Comparison of ENCODE assay signal across 9 mouse cellular contexts in genomic region chr4:59360704-59361103, GRCm38 (mm10).
DNase-seq lines count a peak whose midpoint lies in the region; ATAC-seq and TF ChIP-seq lines count a peak whose summit lies in the region.
"Had no signal": no experiment of that assay in that cellular context is flagged by ENCODE, and none has a peak within 500 bp of the region (broad histone marks: within the 10 kb centered on the region; RNA-seq: fewer than 3 reads in every experiment).

No protein-coding gene starts in this region.

- ATAC-seq in common myeloid progenitor, adult 5-6 weeks (replicated peaks; ENCODE audit: low read depth, poor library complexity, severe bottlenecking) = peak; percentile 82
- peak; percentile 73 for ATAC-seq in granulocyte monocyte progenitor cell, adult 5-6 weeks (replicated peaks; ENCODE audit: poor library complexity, severe bottlenecking)
- ATAC-seq in liver, embryonic 14.5 days (ENCODE audit: insufficient read depth) = no peak
- ATAC-seq in neural tube, embryonic 13.5 days (ENCODE audit: low read depth) = no peak

- DNase-seq in 3134 (ENCODE audit: extremely low read depth, insufficient read length, low spot score) (peak; percentile 53), ZHBTc4 (ENCODE audit: low read depth, low spot score) (peak; percentile 78)
- DNase-seq in kidney, postnatal 10 days = peak; percentile 92
- peak; percentile 39 to 50 (median 44) for DNase-seq in liver, embryonic 14.5 days (ENCODE audit: low read depth in 3 of 3, low spot score in 3 of 3)

- H3K4me3 ChIP-seq in liver, embryonic 14.5 days (ENCODE audit: insufficient read depth in 1 of 2, low read depth in 2 of 2, low read length in 2 of 2) = no peak overlapping the region
- no peak overlapping the region for H3K4me3 ChIP-seq in neural tube, embryonic 13.5 days
- no peak overlapping the region for H3K4me3 ChIP-seq in testis, adult 2 months (ENCODE audit: control insufficient read depth, low read depth, low read length)
- H3K4me3 ChIP-seq: erythroblast, embryonic 14.5 days had no signal

- no peak for TF ChIP-seq POLR2A in testis, adult 2 months (IDR thresholded peaks at IDR 0.05; ENCODE audit: control insufficient read depth, low read depth, low read length)

- 10% methylated on average over 15 of the region's 15 CpGs for WGBS in liver, embryonic 14.5 days (ENCODE audit: insufficient replicate concordance)
- 2% methylated on average over 15 of the region's 15 CpGs for WGBS in neural tube, embryonic 13.5 days

- no peak overlapping the region for H3K9ac ChIP-seq in liver, embryonic 14.5 days (replicated peaks)
- no peak overlapping the region for H3K9ac ChIP-seq in neural tube, embryonic 13.5 days

- H3K27me3 ChIP-seq in liver, embryonic 14.5 days (ENCODE audit: control insufficient read depth, insufficient read depth, low read length) = no peaks in the 10 kb centered on the region
- no peaks in the 10 kb centered on the region for H3K27me3 ChIP-seq in neural tube, embryonic 13.5 days
- no peaks in the 10 kb centered on the region for H3K27me3 ChIP-seq in testis, adult 2 months (ENCODE audit: control insufficient read depth, insufficient read depth, low read length)

- H3K4me1 ChIP-seq in liver, embryonic 14.5 days (replicated peaks; ENCODE audit: control insufficient read depth in 2 of 2, insufficient read depth in 2 of 2, low read length in 1 of 2) = peaks cover 0 to 14% of the 10 kb centered on the region in 2 experiments; a peak in 2 of 4 replicates
- peaks cover 13% of the 10 kb centered on the region for H3K4me1 ChIP-seq in neural tube, embryonic 13.5 days (replicated peaks)
- H3K4me1 ChIP-seq in testis, adult 2 months (ENCODE audit: control insufficient read depth, insufficient read depth, low read length) = no peaks in the 10 kb centered on the region

- peak overlapping the region; percentile 14 for H3K4me2 ChIP-seq in liver, embryonic 14.5 days (ENCODE audit: low read depth)
- peak overlapping the region; percentile 15 for H3K4me2 ChIP-seq in neural tube, embryonic 13.5 days

- peak; percentile 92 for TF ChIP-seq CTCF in liver, embryonic 14.5 days (IDR thresholded peaks at IDR 0.05; ENCODE audit: low read depth)
- peak; percentile 64; the same call in 1 of the 2 replicates for TF ChIP-seq CTCF in testis, adult 2 months (IDR thresholded peaks at IDR 0.05; ENCODE audit: control insufficient read depth, insufficient read depth, insufficient replicate concordance, low read depth, low read length)

- 0 out of 2 replicates have a peak, but pooled peaks have one; percentile 33 for TF ChIP-seq EP300 in liver, embryonic 14.5 days (IDR thresholded peaks at IDR 0.05; ENCODE audit: low read depth)

- H3K27ac ChIP-seq in liver, embryonic 14.5 days = no peak overlapping the region
- no peak overlapping the region for H3K27ac ChIP-seq in neural tube, embryonic 13.5 days (replicated peaks)
- H3K27ac ChIP-seq in testis, adult 2 months (ENCODE audit: control insufficient read depth, insufficient read depth, low read depth, low read length) = no peak overlapping the region

- H3K9me3 ChIP-seq in liver, embryonic 14.5 days (ENCODE audit: control insufficient read depth, low read length) = no peaks in the 10 kb centered on the region
- H3K9me3 ChIP-seq in neural tube, embryonic 13.5 days = no peaks in the 10 kb centered on the region

- H3K36me3 ChIP-seq in liver, embryonic 14.5 days (replicated peaks; ENCODE audit: control insufficient read depth, insufficient read depth, low read depth) = peaks cover 2% of the 10 kb centered on the region
- H3K36me3 ChIP-seq in neural tube, embryonic 13.5 days = no peaks in the 10 kb centered on the region
- no peaks in the 10 kb centered on the region for H3K36me3 ChIP-seq in testis, adult 2 months (ENCODE audit: control insufficient read depth, insufficient read depth, low read length)

Comparison
In these comparisons a context has a peak if more than half of its experiments do, and no peak if none do; other contexts are left out.
1. ATAC-seq: peak in common myeloid progenitor, adult 5-6 weeks (single experiment) and granulocyte monocyte progenitor cell, adult 5-6 weeks (single experiment); none in liver, embryonic 14.5 days (single experiment) and neural tube, embryonic 13.5 days (single experiment).
2. Peak in every context shown above with its lines, with median percentiles within 50 percentile points of each other: DNase-seq.